Mouse (Mus musculus): ENCODE measurements at regions not wholly inside any gene's neighbourhood (a gene's known extent, or its start where the extent isn't known, plus 50 kb on each side); places are given as distances from the start of the nearest gene placed in this dataset.
A peak's percentile ranks its signal among the peaks of the same experiment; 100 is the strongest.

DNA sequence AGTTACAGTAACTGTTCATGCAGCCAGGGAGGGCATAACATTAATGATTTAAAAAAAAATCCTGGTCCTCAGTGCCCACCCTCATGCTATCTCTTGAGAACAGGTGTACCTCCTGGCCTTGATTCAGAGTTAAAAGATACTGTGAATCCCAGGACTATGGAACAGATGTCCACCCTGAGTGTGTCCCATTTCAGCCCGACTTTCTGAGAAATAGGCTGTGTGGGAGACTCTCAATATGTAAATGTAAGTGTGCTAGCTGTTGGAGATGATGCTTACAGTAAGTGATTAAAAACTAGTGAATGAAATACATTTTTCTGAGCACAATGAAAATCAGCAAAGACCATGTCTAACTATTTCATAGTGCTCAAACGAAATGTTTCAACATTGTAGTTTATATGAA lies 219.2 kb downstream of the Etaa1 start:
- Histone ChIP-seq H3K27me3 (ENCODE audit: control insufficient read depth, insufficient read depth, low read length) (no peaks in the 10 kb centered on the region), H3K36me3 (ENCODE audit: control insufficient read depth, insufficient read depth, low read length) (no peaks in the 10 kb centered on the region), H3K4me1 (ENCODE audit: control insufficient read depth, insufficient read depth, low read length) (no peaks in the 10 kb centered on the region), H3K9ac (ENCODE audit: low read length) (no peak overlapping the region), H3K4me2 (ENCODE audit: low read depth, low read length) (no peak overlapping the region), H3K4me3 (replicated peaks; ENCODE audit: low read length) (no peak overlapping the region), H3K9me3 (replicated peaks; ENCODE audit: control insufficient read depth, low read length) (no peaks in the 10 kb centered on the region), H3K27ac (ENCODE audit: low read length) (no peak overlapping the region)
- ATAC-seq (ENCODE audit: insufficient read depth, low FRiP score) = no peak
- 70% methylated on average over 2 of the region's 2 CpGs for WGBS

DNA sequence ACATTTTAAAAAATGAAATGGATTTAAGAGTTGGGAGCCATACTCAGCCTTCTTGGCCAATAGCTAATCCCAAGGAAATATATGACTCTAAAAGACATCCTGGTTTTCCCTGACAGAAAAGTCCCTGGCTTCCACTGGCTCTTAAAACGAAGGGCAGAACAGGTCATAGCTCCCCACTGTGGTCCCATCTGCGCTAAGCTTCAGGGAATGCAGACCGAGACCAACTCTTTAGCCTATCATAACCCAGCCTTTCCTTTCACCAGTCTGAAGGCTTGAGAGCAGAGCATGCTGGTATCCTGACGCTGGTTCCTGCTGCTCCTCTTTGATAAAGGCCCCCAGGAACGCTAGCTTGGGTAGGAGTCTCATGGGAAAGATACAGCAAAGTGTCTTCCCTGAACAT lies 214.8 kb downstream of the Etaa1 start:
- Histone ChIP-seq H3K4me2 (ENCODE audit: low read depth, low read length) (no peak overlapping the region), H3K27me3 (ENCODE audit: control insufficient read depth, insufficient read depth, low read length) (no peaks in the 10 kb centered on the region), H3K4me1 (ENCODE audit: control insufficient read depth, insufficient read depth, low read length) (no peaks in the 10 kb centered on the region), H3K4me3 (replicated peaks; ENCODE audit: low read length) (no peak overlapping the region), H3K36me3 (ENCODE audit: control insufficient read depth, insufficient read depth, low read length) (no peaks in the 10 kb centered on the region), H3K9ac (ENCODE audit: low read length) (no peak overlapping the region), H3K27ac (ENCODE audit: low read length) (no peak overlapping the region), H3K9me3 (replicated peaks; ENCODE audit: control insufficient read depth, low read length) (no peaks in the 10 kb centered on the region)
- WGBS = 66% methylated on average over 5 of the region's 5 CpGs
- ATAC-seq (ENCODE audit: insufficient read depth, low FRiP score) = no peak

DNA sequence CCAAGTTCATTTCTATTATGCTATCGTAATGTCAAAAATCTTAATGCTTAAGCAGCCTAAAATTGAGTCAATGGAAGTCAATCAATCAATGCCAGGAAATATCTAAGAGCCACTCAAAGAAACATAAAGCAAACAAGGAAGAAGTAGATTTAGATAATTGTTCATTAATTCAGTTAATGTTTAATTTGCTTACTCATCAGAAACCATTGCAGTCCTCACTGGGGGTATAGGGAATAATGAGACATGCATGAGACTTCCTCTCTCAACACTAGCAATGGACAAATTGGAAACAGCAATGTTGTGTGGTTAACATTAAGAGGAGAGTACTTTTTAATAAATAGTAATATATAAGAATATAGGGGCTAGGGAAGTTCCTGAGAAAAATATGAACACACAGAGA lies 209.9 kb downstream of the Etaa1 start:
- WGBS = 74% methylated on average over 1 of the region's 1 CpGs
- no peak for ATAC-seq (ENCODE audit: insufficient read depth, low FRiP score)
- Histone ChIP-seq H3K27me3 (ENCODE audit: control insufficient read depth, insufficient read depth, low read length) (no peaks in the 10 kb centered on the region), H3K4me3 (replicated peaks; ENCODE audit: low read length) (no peak overlapping the region), H3K4me2 (ENCODE audit: low read depth, low read length) (no peak overlapping the region), H3K27ac (ENCODE audit: low read length) (no peak overlapping the region), H3K9me3 (replicated peaks; ENCODE audit: control insufficient read depth, low read length) (no peaks in the 10 kb centered on the region), H3K9ac (ENCODE audit: low read length) (no peak overlapping the region), H3K36me3 (ENCODE audit: control insufficient read depth, insufficient read depth, low read length) (no peaks in the 10 kb centered on the region), H3K4me1 (ENCODE audit: control insufficient read depth, insufficient read depth, low read length) (no peaks in the 10 kb centered on the region)

DNA sequence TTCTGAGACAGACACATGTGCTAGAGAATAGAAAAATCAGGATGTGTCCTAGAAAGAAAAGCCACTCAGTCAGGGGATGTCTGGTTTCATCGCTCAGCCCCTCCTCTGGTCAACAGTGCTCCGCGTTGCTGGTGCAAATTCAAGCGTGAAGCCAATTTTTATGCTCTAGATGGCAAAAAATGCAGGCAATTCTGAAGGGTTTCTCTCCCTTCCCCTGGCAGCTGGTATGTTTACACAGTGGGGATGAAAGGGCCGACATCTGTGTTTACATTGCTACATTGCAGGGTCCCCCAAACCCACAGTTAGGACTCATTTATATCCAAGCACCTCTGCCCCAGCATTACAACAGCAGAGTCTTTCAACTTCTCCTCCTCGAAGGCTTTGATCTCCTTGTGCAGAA lies 203.3 kb downstream of the Etaa1 start:
- WGBS = 20% methylated on average over 6 of the region's 6 CpGs
- Histone ChIP-seq H3K36me3 (ENCODE audit: control insufficient read depth, insufficient read depth, low read length) (no peaks in the 10 kb centered on the region), H3K27ac (ENCODE audit: low read length) (no peak overlapping the region), H3K27me3 (ENCODE audit: control insufficient read depth, insufficient read depth, low read length) (no peaks in the 10 kb centered on the region), H3K4me2 (ENCODE audit: low read depth, low read length) (no peak overlapping the region), H3K4me1 (ENCODE audit: control insufficient read depth, insufficient read depth, low read length) (peaks cover 5% of the 10 kb centered on the region; the same call in 1 of the 2 replicates), H3K9ac (ENCODE audit: low read length) (no peak overlapping the region), H3K9me3 (replicated peaks; ENCODE audit: control insufficient read depth, low read length) (no peaks in the 10 kb centered on the region), H3K4me3 (replicated peaks; ENCODE audit: low read length) (no peak overlapping the region)
- ATAC-seq (ENCODE audit: insufficient read depth, low FRiP score) = no peak

DNA sequence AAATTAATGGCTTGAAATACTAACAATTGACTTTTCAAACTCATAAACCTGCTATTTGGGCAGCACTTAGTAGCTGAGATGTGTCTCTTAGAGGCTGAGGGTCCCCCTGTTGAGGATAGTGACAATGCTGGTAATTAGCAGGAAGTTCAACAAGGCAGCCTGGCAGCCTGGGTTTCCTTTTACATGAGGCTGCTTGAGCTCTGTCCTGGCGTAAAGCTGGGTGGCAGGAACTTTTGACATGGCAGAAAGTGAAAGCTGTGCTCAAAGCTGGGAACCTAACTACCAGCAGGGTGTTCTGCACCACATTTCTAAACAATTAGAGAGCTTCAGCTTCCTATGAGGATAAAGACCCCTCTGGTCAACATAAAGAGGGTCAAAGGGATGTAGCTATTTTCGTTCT lies 194.5 kb downstream of the Etaa1 start:
- Histone ChIP-seq H3K4me3 (replicated peaks; ENCODE audit: low read length) (no peak overlapping the region), H3K27ac (ENCODE audit: low read length) (no peak overlapping the region), H3K4me2 (ENCODE audit: low read depth, low read length) (no peak overlapping the region), H3K9ac (ENCODE audit: low read length) (no peak overlapping the region), H3K36me3 (ENCODE audit: control insufficient read depth, insufficient read depth, low read length) (no peaks in the 10 kb centered on the region), H3K4me1 (ENCODE audit: control insufficient read depth, insufficient read depth, low read length) (no peaks in the 10 kb centered on the region), H3K27me3 (ENCODE audit: control insufficient read depth, insufficient read depth, low read length) (no peaks in the 10 kb centered on the region), H3K9me3 (replicated peaks; ENCODE audit: control insufficient read depth, low read length) (no peaks in the 10 kb centered on the region)
- 55% methylated on average over 2 of the region's 2 CpGs for WGBS
- ATAC-seq (ENCODE audit: insufficient read depth, low FRiP score) = no peak

DNA sequence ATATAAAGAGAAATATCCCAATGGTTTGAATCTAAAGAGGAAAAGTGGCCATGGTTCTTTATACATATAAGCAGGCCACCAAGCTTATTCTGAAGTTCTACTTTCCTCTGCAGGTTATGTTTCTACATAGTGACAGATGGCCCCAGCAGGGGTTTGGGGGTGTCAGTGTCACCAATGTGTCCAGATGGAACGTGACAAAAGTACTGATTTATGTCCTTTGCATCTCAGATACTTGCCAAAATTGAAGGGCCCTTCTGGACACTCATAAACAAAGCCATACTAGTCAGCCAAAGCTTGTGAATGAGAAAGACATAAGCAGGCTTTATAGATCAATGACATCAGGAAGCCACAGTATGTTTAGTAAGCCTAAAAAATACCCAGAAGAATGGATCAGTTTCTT lies 190.3 kb downstream of the Etaa1 start:
- Histone ChIP-seq H3K27me3 (ENCODE audit: control insufficient read depth, insufficient read depth, low read length) (no peaks in the 10 kb centered on the region), H3K4me2 (ENCODE audit: low read depth, low read length) (no peak overlapping the region), H3K36me3 (ENCODE audit: control insufficient read depth, insufficient read depth, low read length) (no peaks in the 10 kb centered on the region), H3K9me3 (replicated peaks; ENCODE audit: control insufficient read depth, low read length) (no peaks in the 10 kb centered on the region), H3K4me1 (ENCODE audit: control insufficient read depth, insufficient read depth, low read length) (peaks cover 7% of the 10 kb centered on the region; the same call in 1 of the 2 replicates), H3K27ac (ENCODE audit: low read length) (no peak overlapping the region), H3K9ac (ENCODE audit: low read length) (no peak overlapping the region), H3K4me3 (replicated peaks; ENCODE audit: low read length) (no peak overlapping the region)
- WGBS = 36% methylated on average over 1 of the region's 1 CpGs
- ATAC-seq (ENCODE audit: insufficient read depth, low FRiP score) = no peak

DNA sequence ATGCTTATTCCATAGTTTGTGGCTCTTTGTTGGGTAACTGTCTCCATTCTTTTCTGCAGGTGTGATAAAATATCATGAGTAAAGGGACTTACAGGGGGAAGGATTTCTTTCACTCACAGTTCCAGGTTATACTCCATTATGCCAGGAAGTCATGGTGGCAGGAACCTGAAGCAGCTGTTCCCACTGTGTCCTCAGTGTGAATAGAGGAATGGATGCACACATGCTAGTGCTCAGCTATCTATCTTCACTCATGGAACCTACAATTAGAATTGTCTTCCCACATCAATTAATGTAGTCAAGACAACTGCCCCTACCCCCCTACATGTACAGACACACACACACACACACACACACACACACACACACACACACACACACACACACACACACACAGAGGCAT lies 189.5 kb downstream of the Etaa1 start:
- Histone ChIP-seq H3K4me2 (ENCODE audit: low read depth, low read length) (no peak overlapping the region), H3K27me3 (ENCODE audit: control insufficient read depth, insufficient read depth, low read length) (no peaks in the 10 kb centered on the region), H3K4me3 (replicated peaks; ENCODE audit: low read length) (no peak overlapping the region), H3K9me3 (replicated peaks; ENCODE audit: control insufficient read depth, low read length) (no peaks in the 10 kb centered on the region), H3K9ac (ENCODE audit: low read length) (no peak overlapping the region), H3K4me1 (ENCODE audit: control insufficient read depth, insufficient read depth, low read length) (peaks cover 11% of the 10 kb centered on the region; the same call in 1 of the 2 replicates), H3K36me3 (ENCODE audit: control insufficient read depth, insufficient read depth, low read length) (no peaks in the 10 kb centered on the region), H3K27ac (ENCODE audit: low read length) (no peak overlapping the region)
- no peak for ATAC-seq (ENCODE audit: insufficient read depth, low FRiP score)

DNA sequence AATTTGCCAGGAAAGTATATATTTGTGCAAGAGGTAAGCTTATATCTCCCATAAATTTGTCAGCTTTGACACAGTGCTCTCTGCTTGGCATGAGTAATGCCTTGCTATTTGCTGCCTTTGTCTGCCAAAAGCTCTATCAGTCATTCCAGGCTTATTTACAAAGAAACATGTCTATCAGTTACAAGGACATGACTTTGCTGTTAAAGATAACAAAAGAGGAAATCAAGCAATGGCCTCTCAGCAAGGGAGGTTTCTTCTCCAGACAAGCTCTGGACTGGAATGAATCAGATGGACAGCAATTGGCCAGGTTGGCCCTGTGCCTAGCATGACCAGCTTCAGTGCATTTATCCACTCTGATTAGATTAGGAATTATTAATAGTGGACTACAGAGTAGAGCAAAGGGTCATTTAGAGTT lies 185.3 kb downstream of the Etaa1 start:
- Histone ChIP-seq H3K4me3 (replicated peaks; ENCODE audit: low read length) (no peak overlapping the region), H3K4me1 (ENCODE audit: control insufficient read depth, insufficient read depth, low read length) (peaks cover 15% of the 10 kb centered on the region; the same call in 1 of the 2 replicates), H3K9ac (ENCODE audit: low read length) (no peak overlapping the region), H3K36me3 (ENCODE audit: control insufficient read depth, insufficient read depth, low read length) (no peaks in the 10 kb centered on the region), H3K4me2 (ENCODE audit: low read depth, low read length) (no peak overlapping the region), H3K27ac (ENCODE audit: low read length) (peak overlapping the region; percentile 14; the same call in 1 of the 2 replicates), H3K9me3 (replicated peaks; ENCODE audit: control insufficient read depth, low read length) (no peaks in the 10 kb centered on the region), H3K27me3 (ENCODE audit: control insufficient read depth, insufficient read depth, low read length) (no peaks in the 10 kb centered on the region)
- peak; percentile 71; the same call in 1 of the 2 replicates for ATAC-seq (ENCODE audit: insufficient read depth, low FRiP score)

DNA sequence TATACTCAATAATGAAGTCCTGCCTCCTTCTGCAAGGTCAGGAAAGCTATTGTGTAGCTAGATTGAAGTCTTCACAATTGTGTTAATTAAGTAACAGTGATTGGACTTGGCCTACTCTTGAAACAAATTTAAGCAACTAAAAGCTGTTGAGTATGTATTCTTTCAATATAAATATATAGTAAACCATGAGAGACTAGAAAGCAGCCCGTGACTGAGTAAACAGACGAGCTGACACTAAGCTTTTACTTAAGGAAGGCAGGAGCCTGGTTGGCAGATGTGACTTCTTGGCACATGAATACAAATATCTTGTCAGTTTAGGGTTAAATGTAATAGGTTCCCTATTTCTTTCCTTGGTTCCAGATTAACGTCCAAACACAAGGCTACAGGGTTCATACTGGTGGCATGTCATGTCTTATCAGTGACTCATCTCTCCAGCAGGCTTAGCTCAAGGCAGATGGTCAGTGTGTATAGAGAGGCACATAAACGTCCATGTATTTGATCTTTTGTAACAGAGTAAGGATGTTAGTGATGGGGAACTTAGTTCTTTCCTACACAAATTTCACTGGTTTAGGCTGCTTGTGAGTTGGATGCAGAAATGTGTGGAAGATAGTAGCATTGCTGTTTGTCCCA lies 184.7 kb downstream of the Etaa1 start:
- H3K27me3 ChIP-seq (ENCODE audit: control insufficient read depth, insufficient read depth, low read length) = no peaks in the 10 kb centered on the region
- H3K9me3 ChIP-seq (replicated peaks; ENCODE audit: control insufficient read depth, low read length) = no peaks in the 10 kb centered on the region
- no peak overlapping the region for H3K4me2 ChIP-seq (ENCODE audit: low read depth, low read length)
- H3K4me1 ChIP-seq (ENCODE audit: control insufficient read depth, insufficient read depth, low read length) = peaks cover 15% of the 10 kb centered on the region; the same call in 1 of the 2 replicates
- H3K27ac ChIP-seq (ENCODE audit: low read length) = no peak overlapping the region; the same call in 1 of the 2 replicates
- ATAC-seq (ENCODE audit: insufficient read depth, low FRiP score) = peak; percentile 37; the same call in 1 of the 2 replicates
- no peaks in the 10 kb centered on the region for H3K36me3 ChIP-seq (ENCODE audit: control insufficient read depth, insufficient read depth, low read length)
- H3K9ac ChIP-seq (ENCODE audit: low read length) = no peak overlapping the region
- H3K4me3 ChIP-seq (replicated peaks; ENCODE audit: low read length) = no peak overlapping the region
- 20% methylated on average over 4 of the region's 4 CpGs for WGBS
